In genomic region chr12:70603869-70604268, GRCm38 (mm10) we compare ENCODE assay signal across 22 mouse cellular contexts.
DNase-seq lines count a peak whose midpoint lies in the region; ATAC-seq lines count a peak whose summit lies in the region.
"Had no signal": no experiment of that assay in that cellular context is flagged by ENCODE, and none has a peak within 500 bp of the region (broad histone marks: within the 10 kb centered on the region; RNA-seq: fewer than 3 reads in every experiment).

No protein-coding gene starts in this region.

- H3K9ac ChIP-seq in midbrain, embryonic 11.5 days (ENCODE audit: low read length), result no peak overlapping the region
- H3K9ac ChIP-seq in midbrain, embryonic 13.5 days (replicated peaks), result no peak overlapping the region
- H3K9ac ChIP-seq: embryonic facial prominence, embryonic 12.5 days; forebrain, embryonic 13.5 days; forebrain, embryonic 15.5 days; forebrain, postnatal 0 days had no signal

- ATAC-seq in midbrain, embryonic 11.5 days (ENCODE audit: low FRiP score), result no peak
- no peak for ATAC-seq in midbrain, embryonic 13.5 days
- ATAC-seq: CD4-positive, CD25-positive, alpha-beta regulatory T cell, adult 4 months; forebrain, embryonic 13.5 days; forebrain, embryonic 15.5 days; forebrain, postnatal 0 days had no signal

- H3K4me2 ChIP-seq in midbrain, embryonic 11.5 days, result no peak overlapping the region
- no peak overlapping the region for H3K4me2 ChIP-seq in midbrain, embryonic 13.5 days (replicated peaks)
- H3K4me2 ChIP-seq: embryonic facial prominence, embryonic 12.5 days; forebrain, embryonic 13.5 days; forebrain, embryonic 15.5 days had no signal

- peak; percentile 39 for DNase-seq in heart, adult 11 months
- DNase-seq in heart, adult 9 months (ENCODE audit: low spot score in 2 of 2), result no peak
- peak; percentile 59 for DNase-seq in midbrain, embryonic 11.5 days (ENCODE audit: low spot score, missing footprints)
- DNase-seq in ZHBTc4 (ENCODE audit: low read depth, low spot score), result peak; percentile 18
- no peak for DNase-seq in gastrocnemius, postnatal 4 days (ENCODE audit: low spot score in 2 of 2)
- DNase-seq: adrenal gland, adult 2 months; adrenal gland, postnatal 10 days; adrenal gland, postnatal 36 days; B cell, adult 2 months; cerebellum, adult 11-12 months; cerebellum, adult 2 months; cerebellum, adult 9-10 months; cerebellum, postnatal 10 days; cerebellum, postnatal 25 days; forebrain, postnatal 0 days had no signal

- H3K9me3 ChIP-seq in midbrain, embryonic 11.5 days (ENCODE audit: control insufficient read depth, low read length), result no peaks in the 10 kb centered on the region
- H3K9me3 ChIP-seq in midbrain, embryonic 13.5 days, result no peaks in the 10 kb centered on the region
- H3K9me3 ChIP-seq: embryonic facial prominence, embryonic 12.5 days; forebrain, embryonic 15.5 days had no signal

- H3K4me1 ChIP-seq in midbrain, embryonic 11.5 days (ENCODE audit: control insufficient read depth, insufficient read depth, low read length), result no peaks in the 10 kb centered on the region
- no peaks in the 10 kb centered on the region for H3K4me1 ChIP-seq in midbrain, embryonic 13.5 days (replicated peaks)
- H3K4me1 ChIP-seq: forebrain, embryonic 13.5 days; forebrain, embryonic 15.5 days had no signal

- H3K36me3 ChIP-seq in midbrain, embryonic 11.5 days (ENCODE audit: control insufficient read depth, insufficient read depth, low read length), result no peaks in the 10 kb centered on the region
- H3K36me3 ChIP-seq in midbrain, embryonic 13.5 days, result no peaks in the 10 kb centered on the region
- H3K36me3 ChIP-seq: embryonic facial prominence, embryonic 10.5 days; embryonic facial prominence, embryonic 12.5 days; forebrain, embryonic 15.5 days had no signal

- WGBS in midbrain, embryonic 11.5 days, result 100% methylated on average over 1 of the region's 1 CpGs
- WGBS in midbrain, embryonic 13.5 days, result 91% methylated on average over 1 of the region's 1 CpGs

- no peak overlapping the region for H3K27ac ChIP-seq in midbrain, embryonic 11.5 days (ENCODE audit: low read depth, low read length)
- H3K27ac ChIP-seq in midbrain, embryonic 13.5 days, result no peak overlapping the region
- H3K27ac ChIP-seq: embryonic facial prominence, embryonic 10.5 days; embryonic facial prominence, embryonic 12.5 days; forebrain, embryonic 13.5 days; forebrain, embryonic 15.5 days had no signal

- no peak overlapping the region for H3K4me3 ChIP-seq in midbrain, embryonic 11.5 days (ENCODE audit: low read depth, low read length)
- no peak overlapping the region for H3K4me3 ChIP-seq in midbrain, embryonic 13.5 days (replicated peaks)
- H3K4me3 ChIP-seq: embryonic facial prominence, embryonic 10.5 days; embryonic facial prominence, embryonic 12.5 days; forebrain, embryonic 13.5 days; forebrain, embryonic 15.5 days had no signal

- H3K27me3 ChIP-seq in midbrain, embryonic 11.5 days (ENCODE audit: control insufficient read depth, insufficient read depth, low read length), result no peaks in the 10 kb centered on the region
- H3K27me3 ChIP-seq in midbrain, embryonic 13.5 days, result no peaks in the 10 kb centered on the region
- H3K27me3 ChIP-seq: CH12.LX; embryonic facial prominence, embryonic 12.5 days; forebrain, embryonic 13.5 days; forebrain, embryonic 15.5 days had no signal

Comparison
In these comparisons a context has a peak if more than half of its experiments do, and no peak if none do; other contexts are left out.
1. DNase-seq: peak in heart, adult 11 months (single experiment), midbrain, embryonic 11.5 days (single experiment) and ZHBTc4 (single experiment); none in heart, adult 9 months (0 of 2) and gastrocnemius, postnatal 4 days (0 of 2).